Mouse (Mus musculus): ENCODE results near the gene Polr3a. TPM values are rescaled to one million over a fixed set of nuclear protein-coding genes. Genes with fewer than 3 reads are reported as not detected.

Gene Polr3a
- total RNA-seq (2021) = 10 to 100 TPM; 16.8 to 17.7 TPM

DNA sequence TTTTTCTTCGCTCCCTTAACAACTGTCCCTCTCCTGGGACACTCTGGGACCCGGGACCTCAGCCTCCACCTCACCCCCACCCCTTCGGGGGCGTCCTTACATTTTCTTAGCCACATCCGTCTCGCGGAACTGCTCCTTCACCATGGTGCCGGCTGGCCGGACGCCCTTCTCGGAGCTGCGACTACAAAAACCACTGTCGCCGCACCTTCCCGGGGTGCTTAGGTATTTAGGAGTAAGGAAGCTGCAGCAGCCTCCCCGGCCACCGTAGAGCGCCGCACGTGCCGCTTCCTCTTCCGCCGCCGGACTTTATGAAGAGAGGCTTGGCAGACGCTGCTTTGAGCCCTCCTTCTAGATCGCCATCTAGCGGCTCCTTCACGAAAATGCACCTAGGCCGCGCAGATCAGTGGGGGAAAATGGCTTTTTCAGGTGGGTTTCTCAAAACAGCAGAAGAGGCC is at the start of gene Polr3a, which contains the start of gene Rps24:
TSS of gene Polr3a (minus strand) at position 286 of the 455 bp plus-strand sequence.
TSS of gene Rps24 (plus strand) at position 353 of the 455 bp plus-strand sequence.
- peak; percentile 91 for DNase-seq

- DNase-seq = no peak
Measured at GRCm38 (mm10) chr14:24534865-24535545, 48.1 kb upstream of the Polr3a start.

GRCm38 (mm10) chr14:24530228-24530627 is 43.4 kb upstream of the Polr3a start:
- DNase-seq = no peak

DNA sequence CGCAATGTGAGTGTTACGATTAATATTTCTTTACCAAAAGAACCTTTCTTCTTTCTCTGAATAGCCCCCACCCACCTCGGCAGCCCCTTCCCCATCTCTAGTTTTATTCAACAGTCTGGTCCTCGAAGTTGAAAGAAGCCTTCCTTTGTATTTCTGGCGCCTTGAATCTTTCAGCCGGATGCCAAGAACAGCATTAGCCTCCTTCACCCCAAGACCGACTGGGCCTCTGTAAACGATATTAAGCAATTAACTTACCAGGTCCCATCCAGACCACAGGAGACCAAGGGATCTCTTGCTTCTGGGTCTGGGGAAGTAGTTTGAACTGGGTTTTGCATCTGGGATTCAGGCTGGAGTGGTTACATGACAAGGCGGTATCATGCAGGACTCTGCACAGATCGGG is 39.6 kb upstream of the Polr3a start:
- DNase-seq = no peak

GRCm38 (mm10) chr14:24525677-24526415 is 39.0 kb upstream of the Polr3a start:
- no peak for DNase-seq

DNA sequence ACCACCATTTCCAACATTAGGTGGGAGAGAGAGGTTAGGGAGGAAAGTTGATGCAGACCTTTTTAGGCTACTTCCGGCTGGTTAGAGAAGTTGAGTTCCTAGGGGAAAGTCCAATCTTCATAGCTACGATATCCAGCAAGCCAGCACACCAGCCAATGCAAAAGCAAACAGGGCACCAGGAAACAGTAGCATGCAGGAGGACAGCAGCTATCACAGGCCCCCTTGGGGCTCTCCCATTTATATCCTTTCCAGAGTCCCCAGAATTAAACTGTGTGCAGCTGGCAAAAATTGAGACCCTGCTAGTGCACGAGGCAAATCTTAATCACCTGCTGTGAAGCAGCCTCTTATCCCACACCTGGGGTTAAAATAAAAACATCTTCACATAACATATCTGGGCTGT is 38.3 kb upstream of the Polr3a start:
- no peak for DNase-seq

GRCm38 (mm10) chr14:24521597-24521996 is 34.7 kb upstream of the Polr3a start:
- no peak for DNase-seq

GRCm38 (mm10) chr14:24512527-24513161 is 25.8 kb upstream of the Polr3a start:
- DNase-seq = no peak

- DNase-seq = no peak
Measured at GRCm38 (mm10) chr14:24510679-24511078, 23.8 kb upstream of the Polr3a start.

GRCm38 (mm10) chr14:24510218-24510617 is 23.4 kb upstream of the Polr3a start:
- no peak for DNase-seq

DNA sequence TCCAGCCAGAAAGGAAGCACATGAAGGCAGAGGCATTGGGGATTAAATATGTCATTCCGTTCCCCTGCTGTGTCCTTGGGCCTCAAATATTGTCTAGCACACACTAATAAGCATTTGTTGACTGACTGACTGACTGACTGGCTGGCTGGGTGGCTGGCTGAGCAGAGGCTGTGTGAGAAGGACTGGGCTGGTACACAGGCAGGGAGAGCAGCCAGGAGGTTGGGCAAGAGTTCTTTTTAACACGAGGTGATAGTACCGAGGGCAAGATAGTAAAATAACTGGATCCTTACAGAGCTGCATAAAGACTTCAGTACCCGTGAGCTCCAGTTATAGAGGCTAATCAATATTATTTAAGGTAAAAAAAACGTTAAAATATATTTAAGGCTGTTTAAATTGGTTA is 22.7 kb upstream of the Polr3a start:
- no peak for DNase-seq

DNA sequence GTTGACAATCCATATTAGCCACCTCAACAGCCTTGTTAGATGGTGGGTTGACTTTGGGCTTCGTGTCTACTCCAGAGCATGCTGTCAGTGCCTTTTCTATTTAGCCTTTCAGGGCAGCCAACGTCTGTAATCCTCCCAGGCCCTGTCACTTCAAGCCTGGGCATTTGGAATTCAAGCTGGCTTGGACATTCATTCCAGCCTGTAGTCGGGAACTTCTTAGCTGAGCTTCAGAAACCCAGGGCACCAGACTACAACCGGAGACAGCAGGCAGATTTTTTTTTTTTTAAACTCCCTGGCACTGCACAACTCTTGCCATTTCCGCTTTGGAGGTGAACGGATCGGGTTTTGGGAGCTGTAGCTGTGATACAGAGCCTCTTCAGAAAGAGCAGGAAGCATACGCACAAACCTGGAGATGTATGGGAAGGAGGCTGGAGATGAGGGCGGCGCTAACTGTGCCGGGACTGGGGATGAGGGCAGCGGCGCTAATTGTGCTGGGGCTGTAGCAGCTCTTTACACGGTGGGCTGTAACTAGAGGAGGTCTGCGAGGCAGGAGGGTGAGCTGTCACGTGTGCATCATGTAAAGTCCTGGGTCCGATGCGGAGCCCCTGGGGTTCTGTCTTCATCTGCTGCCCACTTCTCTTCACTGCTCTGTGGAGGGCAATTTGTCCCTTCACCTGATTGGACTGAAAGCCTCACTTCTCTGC is 21.4 kb upstream of the Polr3a start:
- no peak for DNase-seq

GRCm38 (mm10) chr14:24507452-24508069 is 20.7 kb upstream of the Polr3a start:
- no peak for DNase-seq

DNA sequence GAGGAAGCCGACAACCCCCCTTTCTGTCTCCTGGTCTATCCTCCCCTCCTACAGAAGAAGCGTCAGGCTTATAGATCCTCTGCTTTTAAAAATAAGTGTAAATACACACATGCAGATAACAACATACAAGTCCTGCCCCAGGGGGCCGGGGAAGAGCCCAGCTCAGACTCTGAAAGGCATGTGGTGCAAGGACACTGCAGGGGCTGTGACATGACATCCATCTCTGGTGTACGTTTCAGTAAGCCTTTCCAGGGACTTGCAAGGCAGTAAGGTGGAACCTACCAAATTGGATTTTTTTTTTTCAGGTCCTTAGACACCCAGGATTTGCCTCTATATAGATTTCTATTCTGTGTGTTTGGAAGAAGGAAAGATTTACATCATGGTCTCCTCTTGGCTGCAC is 14.4 kb upstream of the Polr3a start:
- DNase-seq = no peak

GRCm38 (mm10) chr14:24500845-24501186 is 14.0 kb upstream of the Polr3a start:
- no peak for DNase-seq

- DNase-seq = peak; percentile 93
Measured at GRCm38 (mm10) chr14:24500091-24500844, 13.4 kb upstream of the Polr3a start.

DNA sequence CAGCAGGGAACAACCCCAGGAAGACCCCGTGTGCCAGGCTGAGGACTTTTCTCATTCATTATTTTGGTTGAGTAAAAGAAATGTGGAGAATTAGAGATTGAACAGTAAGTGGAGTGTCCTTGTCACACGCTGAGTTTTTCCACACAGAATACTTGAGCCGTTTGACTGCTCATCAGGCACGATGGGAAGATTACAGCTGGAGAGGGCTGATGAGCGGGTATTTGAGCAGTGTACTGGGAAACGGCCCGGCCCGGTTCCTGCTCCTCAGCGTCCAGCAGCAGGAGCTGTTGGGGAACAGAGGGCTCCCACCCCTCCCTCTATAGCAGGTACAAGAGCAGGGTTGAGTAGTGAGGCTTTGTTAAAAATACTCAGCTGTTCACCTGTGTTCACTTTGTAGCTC is 12.6 kb upstream of the Polr3a start:
- no peak for DNase-seq

DNA sequence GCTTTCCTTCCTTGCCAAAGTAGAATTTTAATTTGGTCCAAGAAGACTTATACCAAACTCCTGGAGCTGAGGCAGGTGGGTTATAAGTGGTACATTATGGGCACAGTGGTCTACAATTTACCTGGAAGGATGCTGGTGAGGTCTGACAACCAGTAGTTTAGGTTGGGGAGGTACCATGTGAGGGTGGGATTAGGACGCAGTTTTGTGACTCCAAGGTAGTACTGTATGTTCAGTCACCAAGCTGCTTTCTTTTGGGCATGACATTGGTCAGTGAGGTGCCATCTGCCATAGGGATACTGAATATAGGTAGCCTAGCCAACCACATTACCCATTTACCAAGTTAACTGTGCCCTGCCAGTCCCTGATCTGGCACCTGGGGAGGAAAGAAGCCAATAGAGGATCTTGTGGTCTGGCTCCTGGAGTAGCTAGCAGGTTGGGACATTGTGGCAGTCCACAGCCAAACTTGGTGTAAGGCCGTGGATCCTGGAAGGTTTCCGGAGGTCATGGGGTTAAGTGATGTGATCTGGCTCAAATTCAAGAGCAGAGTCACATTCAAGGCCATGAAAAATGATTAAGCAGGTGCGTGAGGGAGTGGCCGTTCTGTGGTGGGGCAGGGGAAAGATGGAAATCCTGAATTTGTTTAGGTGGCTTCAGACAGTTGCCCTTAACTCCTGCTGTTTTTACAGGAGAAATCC is 11.8 kb upstream of the Polr3a start:
- no peak for DNase-seq

DNA sequence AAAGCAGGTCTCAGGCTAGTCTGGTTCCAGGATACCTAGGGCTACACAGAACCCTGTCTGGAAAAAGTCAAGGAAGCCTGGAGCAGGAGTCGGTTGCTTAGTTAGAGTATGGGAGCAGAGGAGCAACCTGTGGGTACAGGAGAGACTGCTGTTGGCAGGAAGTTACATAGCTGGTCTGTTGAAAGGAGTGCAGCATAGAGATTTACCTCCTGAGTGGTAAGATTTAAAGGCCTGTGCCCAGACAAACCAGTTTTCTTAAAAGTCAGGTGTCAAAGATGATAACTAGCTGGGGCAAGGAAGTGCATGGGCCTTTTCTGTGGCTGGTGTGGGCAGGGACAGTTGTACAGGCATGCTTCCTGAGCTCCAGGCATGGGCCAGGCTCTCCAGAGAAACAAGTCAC is 10.6 kb upstream of the Polr3a start:
- no peak for DNase-seq

GRCm38 (mm10) chr14:24496507-24496906 is 9.6 kb upstream of the Polr3a start:
- DNase-seq = no peak

DNA sequence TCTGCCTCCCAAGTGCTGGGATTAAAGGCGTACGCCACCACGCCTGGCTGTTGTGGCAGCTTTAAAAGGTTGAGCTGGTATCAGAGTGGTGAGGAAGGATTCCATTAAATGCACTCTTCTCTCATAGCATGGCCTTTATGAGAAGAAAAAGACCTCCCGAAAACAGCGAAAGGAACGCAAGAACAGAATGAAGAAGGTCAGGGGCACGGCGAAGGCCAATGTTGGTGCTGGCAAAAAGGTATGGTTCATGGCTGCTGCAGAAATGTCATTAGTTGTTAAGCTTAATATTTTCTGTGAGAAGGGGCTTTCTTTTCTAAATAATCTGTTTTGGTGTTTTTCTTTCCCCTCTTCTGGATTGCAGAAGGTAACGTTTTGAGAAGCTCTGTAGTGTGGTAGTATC is 6.4 kb upstream of the Polr3a start:
- DNase-seq = no peak

All from heart, postnatal 4 days (tissue).